Mouse (Mus musculus) liver, adult 2 months (tissue): Measurements from ENCODE around the gene BC048679.

ENCODE experiments used
- CTCF ChIP-seq: fragments of 200-500 bp; IDR thresholded peaks from 2 replicates; pipeline ENCODE4 v1.5.1; 2011; ENCODE audit warnings: low read depth, low read length, control low read depth
- POLR2A ChIP-seq: fragments of 200-500 bp; IDR thresholded peaks from 2 replicates; pipeline ENCODE4 v1.6.1; 2011; ENCODE audit warnings: low read length, control low read depth; ENCODE audit not compliant: insufficient read depth; ENCODE audit errors: extremely low read depth

- TF ChIP-seq POLR2A = no peak
- TF ChIP-seq CTCF = no peak
These were observed 17.0 kb upstream of the BC048679 start for GRCm38 (mm10) chr7:81514906-81515590.
